Mouse (Mus musculus): Measurements from ENCODE around the gene Csrp1. TPM values are rescaled to one million over a fixed set of nuclear protein-coding genes. Genes with fewer than 3 reads are reported as not detected.
A peak's percentile ranks its signal among the peaks of the same experiment; 100 is the strongest.

Csrp1 gene
- polyA plus RNA-seq, 2 experiments, result 102 to 123 TPM

- peaks cover 5% of the 10 kb centered on the region for H3K36me3 ChIP-seq (ENCODE audit: control insufficient read depth, insufficient read depth, low read length)
- H3K9me3 ChIP-seq (ENCODE audit: control insufficient read depth, low read length), result no peaks in the 10 kb centered on the region
- H3K27ac ChIP-seq (replicated peaks; ENCODE audit: low read depth, low read length), result no peak overlapping the region
- no peak overlapping the region for H3K4me2 ChIP-seq (replicated peaks; ENCODE audit: low read depth, low read length, severe bottlenecking)
- no peak overlapping the region for H3K9ac ChIP-seq (ENCODE audit: low read depth, low read length, severe bottlenecking)
- TF ChIP-seq POLR2A (IDR thresholded peaks at IDR 0.05; ENCODE audit: borderline replicate concordance, extremely low read depth, insufficient read depth, insufficient read length), result no peak
- peaks cover 20% of the 10 kb centered on the region for H3K4me1 ChIP-seq (ENCODE audit: control insufficient read depth, insufficient read depth, low read length)
- DNase-seq (ENCODE audit: low spot score) (peak; percentile 60), ATAC-seq (ENCODE audit: low FRiP score, low read depth) (peak; percentile 24; the same call in 1 of the 2 replicates)
- H3K4me3 ChIP-seq (replicated peaks; ENCODE audit: low read length), result no peak overlapping the region
- H3K27me3 ChIP-seq (ENCODE audit: control insufficient read depth, insufficient read depth, low read length), result no peaks in the 10 kb centered on the region
- WGBS, result 68% methylated on average over 9 of the region's 9 CpGs
These were observed 43.8 kb downstream of the Csrp1 start for GRCm38 (mm10) chr1:135763503-135764205.

GRCm38 (mm10) chr1:135764206-135764528, 44.3 kb downstream of the Csrp1 start:
- 0 out of 2 replicates have a peak overlapping the region, but pooled peaks have one; percentile 13 for H3K27ac ChIP-seq (replicated peaks; ENCODE audit: low read depth, low read length)
- no peak overlapping the region for H3K4me3 ChIP-seq (replicated peaks; ENCODE audit: low read length)
- 57% methylated on average over 2 of the region's 2 CpGs for WGBS
- peaks cover 20% of the 10 kb centered on the region for H3K4me1 ChIP-seq (ENCODE audit: control insufficient read depth, insufficient read depth, low read length)
- H3K4me2 ChIP-seq (replicated peaks; ENCODE audit: low read depth, low read length, severe bottlenecking), result no peak overlapping the region
- DNase-seq (ENCODE audit: low spot score), result no peak
- no peak for TF ChIP-seq POLR2A (IDR thresholded peaks at IDR 0.05; ENCODE audit: borderline replicate concordance, extremely low read depth, insufficient read depth, insufficient read length)
- no peak for ATAC-seq (ENCODE audit: low FRiP score, low read depth)
- peaks cover 10% of the 10 kb centered on the region for H3K36me3 ChIP-seq (ENCODE audit: control insufficient read depth, insufficient read depth, low read length)
- no peak overlapping the region for H3K9ac ChIP-seq (ENCODE audit: low read depth, low read length, severe bottlenecking)
- H3K9me3 ChIP-seq (ENCODE audit: control insufficient read depth, low read length), result no peaks in the 10 kb centered on the region
- H3K27me3 ChIP-seq (ENCODE audit: control insufficient read depth, insufficient read depth, low read length), result no peaks in the 10 kb centered on the region

- peaks cover 26% of the 10 kb centered on the region for H3K4me1 ChIP-seq (ENCODE audit: control insufficient read depth, insufficient read depth, low read length)
- ATAC-seq (ENCODE audit: low FRiP score, low read depth), result peak; percentile 87
- 1% methylated on average over 52 of the region's 90 CpGs for WGBS
These were observed 46.1 kb downstream of the Csrp1 start, which contains the start of gene Phlda3 for GRCm38 (mm10) chr1:135765645-135766591. Gene Phlda3 (plus strand): TSS chr1:135766119.

GRCm38 (mm10) chr1:135766592-135767306, 46.9 kb downstream of the Csrp1 start:
- DNase-seq (ENCODE audit: low spot score) (no peak), ATAC-seq (ENCODE audit: low FRiP score, low read depth) (no peak)

More at GRCm38 (mm10) chr1:135765645-135766591, 46.1 kb downstream of the Csrp1 start, which contains the start of gene Phlda3:
- Histone ChIP-seq H3K27me3 (ENCODE audit: control insufficient read depth, insufficient read depth, low read length) (no peaks in the 10 kb centered on the region), H3K9me3 (ENCODE audit: control insufficient read depth, low read length) (no peaks in the 10 kb centered on the region), H3K9ac (ENCODE audit: low read depth, low read length, severe bottlenecking) (peak within 1 kb of the TSS; percentile 89), H3K4me3 (replicated peaks; ENCODE audit: low read length) (peak within 1 kb of the TSS; percentile 78), H3K36me3 (ENCODE audit: control insufficient read depth, insufficient read depth, low read length) (peaks cover 25% of the 10 kb centered on the region), H3K27ac (replicated peaks; ENCODE audit: low read depth, low read length) (peak within 1 kb of the TSS; percentile 88), H3K4me2 (replicated peaks; ENCODE audit: low read depth, low read length, severe bottlenecking) (peak within 1 kb of the TSS; percentile 91)
- 0 out of 2 replicates have a peak, but pooled peaks have one; percentile 61 for TF ChIP-seq POLR2A (IDR thresholded peaks at IDR 0.05; ENCODE audit: borderline replicate concordance, extremely low read depth, insufficient read depth, insufficient read length)
- peak; percentile 74 for DNase-seq (ENCODE audit: low spot score)

More at GRCm38 (mm10) chr1:135766592-135767306, 46.9 kb downstream of the Csrp1 start:
- Histone ChIP-seq H3K27me3 (ENCODE audit: control insufficient read depth, insufficient read depth, low read length) (no peaks in the 10 kb centered on the region), H3K9ac (ENCODE audit: low read depth, low read length, severe bottlenecking) (peak overlapping the region; percentile 89), H3K4me1 (ENCODE audit: control insufficient read depth, insufficient read depth, low read length) (peaks cover 29% of the 10 kb centered on the region), H3K4me3 (replicated peaks; ENCODE audit: low read length) (peak overlapping the region; percentile 78), H3K36me3 (ENCODE audit: control insufficient read depth, insufficient read depth, low read length) (peaks cover 25% of the 10 kb centered on the region), H3K27ac (replicated peaks; ENCODE audit: low read depth, low read length) (peak overlapping the region; percentile 88), H3K4me2 (replicated peaks; ENCODE audit: low read depth, low read length, severe bottlenecking) (peak overlapping the region; percentile 91), H3K9me3 (ENCODE audit: control insufficient read depth, low read length) (no peaks in the 10 kb centered on the region)
- no peak for TF ChIP-seq POLR2A (IDR thresholded peaks at IDR 0.05; ENCODE audit: borderline replicate concordance, extremely low read depth, insufficient read depth, insufficient read length)
- 23% methylated on average over 21 of the region's 30 CpGs for WGBS

Data from limb, embryonic 14.5 days (tissue).